Mouse (Mus musculus) bone marrow macrophage, adult 2 months (primary cell): ENCODE results near the gene Mcrip1. TPM values are rescaled to one million over a fixed set of nuclear protein-coding genes. Genes with fewer than 3 reads are reported as not detected.
A peak's percentile ranks its signal among the peaks of the same experiment; 100 is the strongest.

Source experiments
- H3K27ac ChIP-seq: 2 replicates; pipeline ENCODE4 v1.5.1; 2012; ENCODE audit warnings: low read depth, low read length; ENCODE audit not compliant: insufficient read depth
- H3K4me1 ChIP-seq: 2 replicates; pipeline ENCODE4 v1.6.1; 2012; ENCODE audit warnings: low read length; ENCODE audit not compliant: control insufficient read depth, insufficient read depth
- H3K4me3 ChIP-seq: 2 replicates; pipeline ENCODE4 v1.5.1; 2012; ENCODE audit warnings: mild to moderate bottlenecking, low read length, moderate library complexity; ENCODE audit not compliant: insufficient read depth
- CTCF ChIP-seq: IDR thresholded peaks from 2 replicates; pipeline ENCODE4 v1.5.1; 2012; ENCODE audit warnings: low read depth, mild to moderate bottlenecking, low read length, moderate library complexity
- POLR2A ChIP-seq: IDR thresholded peaks from 2 replicates; pipeline ENCODE4 v1.6.1; 2012; ENCODE audit warnings: mild to moderate bottlenecking, low read depth, low read length, borderline replicate concordance
- polyA plus RNA-seq: library from polyadenylated mRNA; stranded (reverse); fragments of >200 nt; gene quantifications from 2 replicates; pipeline ENCODE4 v1.2.4, GENCODE M21; 2012; ENCODE audit not compliant: missing spikeins, insufficient read depth, insufficient read length

The Mcrip1 gene
- polyA plus RNA-seq, 1 experiment = 63.5 TPM

- TF ChIP-seq CTCF (no peak), POLR2A (no peak)
- Histone ChIP-seq H3K27ac (0 out of 2 replicates have a peak overlapping the region, but pooled peaks have one; percentile 7), H3K4me1 (peaks cover 27% of the 10 kb centered on the region), H3K4me3 (no peak overlapping the region)
These were observed 25.5 kb upstream of the Mcrip1 start for GRCm38 (mm10) chr11:120575046-120575445.

GRCm38 (mm10) chr11:120574278-120574600 lies 24.7 kb upstream of the Mcrip1 start:
- TF ChIP-seq POLR2A = no peak
- no peak for TF ChIP-seq CTCF
- peak overlapping the region; percentile 92 for H3K4me3 ChIP-seq
- peaks cover 24% of the 10 kb centered on the region for H3K4me1 ChIP-seq
- H3K27ac ChIP-seq = peak overlapping the region; percentile 11

DNA sequence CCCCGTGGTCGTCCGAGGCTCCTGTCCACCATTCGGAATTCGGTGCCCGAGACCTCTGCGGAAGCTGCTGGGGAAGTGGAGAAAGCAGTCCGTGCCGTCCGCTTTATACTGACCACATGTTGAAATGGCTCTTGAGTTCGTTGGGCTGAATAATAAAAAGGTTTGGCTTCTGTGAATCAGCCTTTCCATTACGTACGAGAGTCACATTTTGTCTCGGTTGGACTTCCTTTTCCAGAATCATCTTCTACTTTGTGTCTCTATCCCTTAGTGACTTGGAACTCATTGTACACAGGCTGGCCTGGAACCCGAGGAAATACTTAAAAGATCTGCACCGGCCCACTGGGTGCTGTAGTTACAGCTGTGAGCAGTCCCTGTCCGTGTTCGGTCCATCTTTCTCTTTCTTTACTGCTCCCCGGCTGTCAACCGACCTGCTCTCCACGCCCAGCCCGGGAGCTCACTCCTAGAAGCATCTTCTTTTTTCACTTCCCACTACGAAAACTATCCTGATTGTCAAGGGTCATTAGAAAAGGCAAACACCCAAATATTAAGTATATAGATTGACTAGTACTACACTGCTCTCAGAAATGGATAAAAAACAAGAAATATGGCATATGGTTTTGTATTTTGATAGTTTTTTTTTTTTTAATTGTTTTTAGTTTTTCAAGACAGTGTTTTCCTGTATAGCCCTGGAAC lies 24.2 kb upstream of the Mcrip1 start:
- no peak for TF ChIP-seq POLR2A
- TF ChIP-seq CTCF = no peak
- peaks cover 19% of the 10 kb centered on the region for H3K4me1 ChIP-seq

GRCm38 (mm10) chr11:120572752-120573584 lies 23.4 kb upstream of the Mcrip1 start, which contains the start of gene P4hb:
Gene P4hb, minus strand, starts transcription at chr11:120573253.
- peak within 1 kb of the TSS; percentile 90 for H3K27ac ChIP-seq
- H3K4me1 ChIP-seq = peaks cover 19% of the 10 kb centered on the region
- peak; percentile 60; the same call in 1 of the 2 replicates for TF ChIP-seq POLR2A
- no peak for TF ChIP-seq CTCF
- H3K4me3 ChIP-seq = peak within 1 kb of the TSS; percentile 92

More for the DNA sequence above, 24.2 kb upstream of the Mcrip1 start:
- H3K4me3 ChIP-seq = peak overlapping the region; percentile 92
- peak overlapping the region; percentile 90 for H3K27ac ChIP-seq

DNA sequence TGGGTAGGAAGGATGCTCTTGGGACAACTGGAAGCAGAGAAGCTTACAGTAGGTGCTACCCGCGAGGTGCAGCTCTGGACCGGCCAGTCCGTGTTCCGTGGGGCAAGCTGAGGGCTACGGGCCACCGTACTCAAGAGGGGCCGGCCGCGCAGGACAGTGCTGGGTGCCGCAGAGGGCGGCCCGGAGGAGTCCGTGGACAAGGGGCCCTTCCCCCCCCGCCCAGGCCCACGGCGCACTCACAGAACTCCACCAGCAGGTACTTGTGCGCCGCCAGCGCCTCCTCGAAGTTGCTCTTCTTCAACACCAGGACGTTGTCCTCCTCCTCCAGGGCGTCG lies 22.9 kb upstream of the Mcrip1 start:
- peak overlapping the region; percentile 89 for H3K4me3 ChIP-seq
- TF ChIP-seq CTCF (no peak), POLR2A (no peak)
- H3K27ac ChIP-seq = peak overlapping the region; percentile 68
- peaks cover 17% of the 10 kb centered on the region for H3K4me1 ChIP-seq

DNA sequence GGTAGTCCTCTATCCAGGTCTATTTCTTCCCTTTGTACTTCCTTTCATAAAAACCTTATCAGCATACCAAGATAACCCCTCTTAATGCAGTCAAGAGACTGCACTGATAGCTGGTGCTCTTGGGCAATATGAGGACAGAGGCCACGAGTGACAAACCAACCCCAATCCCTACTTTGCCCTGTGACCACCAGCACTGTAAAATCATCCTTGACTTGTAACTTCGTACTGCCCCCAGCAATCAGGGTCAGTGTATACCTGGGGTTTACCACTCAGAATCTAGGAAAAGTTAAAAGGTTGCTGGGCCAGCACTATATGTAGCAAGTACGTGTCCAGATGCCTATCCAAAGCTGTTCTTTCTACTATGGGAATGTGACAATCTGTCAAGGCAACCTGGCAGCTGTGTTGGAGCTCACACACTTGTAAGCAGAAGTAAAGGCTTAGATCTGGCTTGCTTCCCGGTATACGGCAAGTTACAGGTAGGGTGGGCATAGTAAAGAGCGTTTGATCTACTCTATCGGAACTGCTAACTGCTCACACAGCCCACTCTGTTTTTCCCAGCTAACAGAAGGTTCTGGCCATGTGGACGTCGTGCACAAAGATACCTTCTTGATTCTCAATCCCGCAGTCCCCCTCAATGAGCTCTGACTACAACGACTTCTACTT lies 22.4 kb upstream of the Mcrip1 start:
- Histone ChIP-seq H3K4me3 (peak overlapping the region; percentile 89), H3K4me1 (peaks cover 17% of the 10 kb centered on the region), H3K27ac (peak overlapping the region; percentile 68)
- TF ChIP-seq POLR2A (no peak), CTCF (no peak)

GRCm38 (mm10) chr11:120571122-120571521 lies 21.6 kb upstream of the Mcrip1 start:
- H3K4me3 ChIP-seq = peak overlapping the region; percentile 89
- peaks cover 15% of the 10 kb centered on the region for H3K4me1 ChIP-seq
- H3K27ac ChIP-seq = peak overlapping the region; percentile 10; the same call in 1 of the 2 replicates
- TF ChIP-seq POLR2A = no peak
- no peak for TF ChIP-seq CTCF

- TF ChIP-seq POLR2A (no peak), CTCF (no peak)
- Histone ChIP-seq H3K4me1 (peaks cover 8% of the 10 kb centered on the region), H3K27ac (no peak overlapping the region), H3K4me3 (no peak overlapping the region)
These were observed 18.8 kb upstream of the Mcrip1 start for GRCm38 (mm10) chr11:120568324-120568723.

- Histone ChIP-seq H3K27ac (no peak overlapping the region), H3K4me1 (no peaks in the 10 kb centered on the region), H3K4me3 (no peak overlapping the region)
- no peak for TF ChIP-seq POLR2A
- no peak for TF ChIP-seq CTCF
These were observed 15.6 kb upstream of the Mcrip1 start for GRCm38 (mm10) chr11:120565114-120565513.
